Mouse (Mus musculus) hindlimb bud, embryonic 11.5 days (tissue): ENCODE measurements at regions not wholly inside any gene's neighbourhood (a gene's known extent, or its start where the extent isn't known, plus 50 kb on each side); places are given as distances from the start of the nearest gene placed in this dataset.

ENCODE experiments used
- DNase-seq: peaks from one replicate; pipeline ENCODE4 v3.0.0-alpha.2; 2012; ENCODE audit warnings: low read depth, low spot score; ENCODE audit errors: extremely low spot score

DNA sequence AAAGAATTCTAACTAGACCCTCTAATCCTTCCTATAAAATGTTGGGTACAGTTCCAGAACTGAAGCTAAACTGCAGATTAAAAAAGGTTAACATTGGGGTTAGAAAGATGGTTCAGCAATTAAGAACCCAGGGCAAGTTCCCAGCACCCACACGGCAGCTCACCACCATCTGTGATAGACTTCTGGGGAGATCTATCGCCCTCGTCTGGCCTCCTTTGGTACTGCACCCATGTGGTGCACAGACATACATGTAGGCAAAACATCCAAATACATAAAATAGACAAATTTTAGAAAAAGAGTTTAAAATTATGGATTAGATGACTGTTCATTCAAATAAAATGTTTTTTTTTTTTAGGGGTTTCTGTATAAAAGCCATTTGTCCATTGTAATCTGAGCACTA lies 91.4 kb upstream of the Kazn start:
- DNase-seq, result no peak

DNA sequence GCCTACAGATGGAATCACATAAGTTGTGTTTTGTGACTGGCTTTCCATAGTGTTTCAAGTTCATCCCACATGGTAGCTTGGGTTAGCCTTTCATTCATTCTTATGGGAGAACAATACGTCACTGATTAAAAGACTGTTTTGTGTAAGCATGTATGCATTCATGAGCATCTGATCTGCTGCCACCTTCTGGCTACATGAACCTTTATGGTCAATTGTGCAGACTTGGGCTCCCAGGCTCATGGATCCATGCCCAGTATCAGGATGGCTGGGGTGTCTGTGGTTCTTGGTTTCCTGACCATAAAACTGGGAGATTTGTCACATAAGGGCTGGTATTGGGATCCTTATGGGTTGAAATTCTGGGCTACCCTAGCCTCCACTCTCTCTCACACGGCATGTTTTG lies 90.4 kb upstream of the Kazn start:
- no peak for DNase-seq

DNA sequence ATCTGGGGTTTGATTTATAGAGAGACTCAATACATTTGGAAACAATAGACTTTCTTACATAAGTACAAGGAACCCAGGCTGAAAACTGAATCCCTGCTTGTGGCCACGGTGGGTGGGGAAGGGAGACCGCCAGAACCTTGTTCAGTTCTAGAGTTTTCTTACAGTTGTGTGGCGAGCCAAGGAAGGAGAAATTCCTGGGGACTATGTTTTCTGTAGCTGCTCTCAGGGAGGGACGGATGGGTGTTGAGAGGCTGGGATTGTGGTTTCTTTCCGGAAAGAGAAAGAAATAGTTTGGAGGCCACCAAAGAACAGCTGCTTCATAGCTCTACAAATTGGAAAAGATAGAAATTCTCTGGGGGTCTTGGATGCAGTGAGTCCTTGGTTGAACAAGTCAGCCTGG lies 87.3 kb upstream of the Kazn start:
- no peak for DNase-seq

DNA sequence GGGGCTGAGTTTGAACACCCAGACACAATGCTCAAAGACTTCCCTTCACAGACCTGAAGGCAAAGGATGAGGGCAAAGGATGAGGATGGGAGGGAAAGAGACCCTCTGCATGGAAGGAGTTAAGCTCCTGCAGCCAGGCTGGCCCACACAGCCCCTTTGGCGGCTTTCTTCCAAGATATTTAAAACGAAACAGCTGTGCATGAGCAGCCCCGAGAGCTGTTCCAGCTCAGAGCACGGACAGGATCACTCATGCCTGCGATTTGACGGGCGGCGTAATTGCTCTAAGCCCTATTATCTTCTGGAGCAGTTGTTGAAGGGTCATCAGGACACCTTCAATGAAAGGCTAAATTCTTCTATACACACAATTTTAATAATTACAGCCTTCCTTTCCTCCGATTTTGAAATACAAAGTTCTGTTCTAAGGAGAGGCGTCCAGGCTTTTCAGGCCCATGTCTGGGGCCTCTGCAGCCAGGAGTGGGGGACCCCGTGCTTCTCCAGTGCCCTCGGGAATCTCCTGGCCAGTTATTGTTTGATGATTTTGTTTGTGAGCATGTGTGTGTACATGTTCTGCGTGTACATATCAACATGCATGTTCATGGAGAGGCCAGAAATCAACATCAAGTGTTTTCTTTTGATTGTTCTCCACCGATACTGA lies 82.1 kb upstream of the Kazn start:
- no peak for DNase-seq

DNA sequence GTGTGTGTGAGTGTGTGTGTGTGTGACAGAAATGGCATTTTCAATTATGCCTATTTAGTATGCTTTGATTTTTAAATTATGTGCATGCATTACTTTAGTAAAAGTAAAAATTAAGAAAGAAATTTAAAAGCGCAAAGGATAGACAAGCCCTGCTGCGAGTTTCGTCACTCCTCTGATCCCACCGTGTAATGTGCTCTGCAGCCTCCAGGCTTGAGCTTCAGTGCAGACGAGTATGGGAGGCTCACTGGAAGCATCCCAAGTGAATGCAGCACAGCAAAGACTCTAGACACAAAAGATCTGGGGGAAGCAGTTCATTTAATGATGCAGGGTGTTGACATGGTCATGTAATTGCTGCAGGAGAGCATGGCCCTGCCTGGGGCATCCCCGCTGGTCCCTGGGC lies 71.1 kb upstream of the Kazn start:
- no peak for DNase-seq

DNA sequence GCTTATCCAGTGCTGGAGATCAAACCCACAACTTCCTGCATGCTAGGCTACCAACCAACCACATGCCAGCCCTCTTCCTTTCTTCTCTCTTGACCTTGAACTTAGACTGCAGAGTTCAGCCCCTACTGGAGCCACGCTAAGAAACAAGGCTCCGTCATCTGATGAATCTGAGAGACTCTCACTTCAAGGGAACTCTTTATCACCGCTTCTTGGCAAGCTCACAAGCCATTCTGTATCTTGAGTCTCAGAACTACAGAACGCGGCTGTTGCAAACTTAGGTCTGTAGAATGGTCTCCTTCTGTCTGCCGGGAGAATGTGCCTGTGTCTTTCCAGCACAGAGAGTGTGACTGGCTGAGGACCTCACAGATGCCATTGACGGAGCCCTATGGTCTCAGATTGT lies 69.1 kb upstream of the Kazn start:
- no peak for DNase-seq

DNA sequence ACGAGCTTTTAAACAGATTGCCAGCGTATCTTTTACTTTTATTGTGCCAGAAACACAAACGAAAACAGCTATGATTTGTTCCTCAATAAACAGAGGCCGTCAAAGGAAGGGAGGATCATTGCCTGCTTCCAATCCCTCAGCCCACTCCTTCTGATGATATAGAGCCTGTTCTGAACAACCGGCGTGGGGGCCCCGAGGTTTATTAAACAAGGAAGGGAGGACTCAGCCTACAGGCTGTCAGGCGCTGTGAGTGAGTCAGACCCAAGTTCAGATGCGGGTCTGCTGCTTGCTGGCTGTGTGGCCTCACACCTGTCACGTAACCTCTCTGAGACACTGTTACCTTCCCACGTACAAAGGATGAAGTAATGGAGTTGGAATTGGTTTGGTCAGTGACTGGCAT lies 68.1 kb upstream of the Kazn start:
- DNase-seq, result no peak

DNA sequence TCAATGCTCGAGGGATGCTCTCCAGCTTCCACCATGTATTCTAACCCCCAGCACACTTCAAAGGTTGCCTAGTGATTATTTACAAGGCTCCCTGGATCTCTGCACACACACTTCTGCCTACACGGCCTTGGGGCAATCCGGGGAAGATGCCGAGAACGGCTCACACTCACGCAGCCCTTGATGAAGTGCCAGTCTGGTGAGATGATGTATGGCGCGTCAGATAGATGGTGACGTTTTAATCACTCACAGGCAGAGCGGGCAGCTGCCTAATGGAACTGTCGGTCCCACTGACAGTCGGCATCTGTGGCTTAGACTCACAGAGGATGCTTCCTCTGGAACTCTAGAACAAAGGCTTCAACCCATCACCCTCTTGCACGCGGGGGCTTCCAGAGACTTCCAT lies 66.9 kb upstream of the Kazn start:
- DNase-seq, result no peak

DNA sequence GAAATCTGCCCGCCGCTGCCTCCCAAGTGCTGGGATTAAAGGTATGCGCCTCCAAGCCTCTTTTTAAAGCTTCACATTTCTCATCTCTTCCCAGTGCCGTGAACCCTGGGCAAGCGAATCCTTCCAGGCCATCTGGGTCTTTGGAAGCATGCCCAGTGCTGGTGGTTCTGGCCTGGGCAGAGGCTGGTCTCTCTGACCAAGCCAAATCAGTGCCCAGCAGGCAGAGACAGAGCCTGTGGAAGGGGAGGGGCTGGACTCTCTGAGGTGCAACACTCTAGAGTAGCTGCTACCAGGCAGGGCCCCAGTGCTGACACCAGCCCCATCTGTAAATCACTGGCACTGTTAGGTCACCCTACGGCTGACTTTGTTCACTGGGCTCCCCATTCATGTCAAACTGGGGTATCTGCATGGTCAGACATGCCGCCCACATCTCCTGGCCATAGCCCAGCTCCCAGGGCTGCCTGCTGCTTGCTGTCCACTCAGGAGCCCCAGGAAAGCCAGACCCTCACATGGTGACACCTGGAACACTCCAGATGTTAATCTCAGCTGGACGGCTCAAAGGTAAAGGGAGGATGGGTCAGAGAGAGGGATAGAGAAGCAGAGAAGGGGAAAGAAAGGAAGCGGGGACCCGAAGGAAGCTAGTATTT lies 64.3 kb upstream of the Kazn start:
- no peak for DNase-seq

DNA sequence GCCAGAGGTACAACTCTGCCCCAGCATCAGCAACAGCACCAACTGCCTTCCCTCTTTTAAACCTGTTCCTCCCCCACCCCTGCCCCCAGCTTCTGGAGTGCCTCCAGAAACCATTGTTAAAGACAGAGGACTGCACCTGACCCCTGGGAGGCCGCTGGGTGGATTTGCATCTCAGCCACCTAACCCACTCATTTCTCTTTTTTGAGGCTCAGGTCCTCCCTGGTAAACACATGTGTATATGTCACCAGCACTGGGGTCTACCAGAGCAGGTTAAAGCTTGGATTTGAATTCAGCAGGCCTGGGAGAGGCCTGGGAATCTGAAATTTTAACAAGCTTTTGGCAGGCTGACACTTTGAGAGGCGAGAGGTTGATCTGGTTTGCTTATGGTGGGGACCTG lies 63.5 kb upstream of the Kazn start:
- DNase-seq, result no peak

DNA sequence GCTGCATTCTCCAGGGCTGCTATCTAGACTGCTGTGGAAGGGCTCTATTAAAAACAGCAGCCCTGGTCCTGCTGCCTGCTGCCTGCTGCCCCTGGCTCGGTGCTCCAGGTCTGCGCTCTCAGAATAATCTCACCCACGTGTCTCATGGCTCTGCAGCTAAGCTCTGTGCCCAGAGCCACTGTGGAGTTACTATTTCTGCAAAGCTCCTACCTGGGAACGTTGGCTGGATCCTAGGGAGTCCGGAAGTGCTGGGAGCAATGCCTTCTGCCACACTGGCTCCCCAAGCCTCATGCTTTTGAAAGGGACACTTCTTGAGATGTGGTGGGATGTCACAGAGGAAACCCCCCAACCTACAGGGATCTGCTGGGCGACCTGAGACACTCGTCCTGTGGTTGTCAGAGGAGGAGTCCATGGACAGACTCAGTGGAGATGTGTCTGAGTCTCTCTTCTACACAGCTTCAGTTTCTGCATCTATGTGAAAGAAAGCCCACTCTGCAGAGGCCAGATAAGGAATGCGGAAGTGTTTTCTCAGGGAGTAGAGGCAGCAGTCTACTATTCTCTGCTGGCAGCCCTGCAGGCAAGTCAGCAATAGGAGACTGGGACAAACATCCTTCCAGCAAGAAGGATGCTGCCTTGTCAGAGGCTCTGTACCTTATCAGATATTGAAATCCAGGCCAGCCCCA lies 63.0 kb upstream of the Kazn start:
- DNase-seq, result no peak

DNA sequence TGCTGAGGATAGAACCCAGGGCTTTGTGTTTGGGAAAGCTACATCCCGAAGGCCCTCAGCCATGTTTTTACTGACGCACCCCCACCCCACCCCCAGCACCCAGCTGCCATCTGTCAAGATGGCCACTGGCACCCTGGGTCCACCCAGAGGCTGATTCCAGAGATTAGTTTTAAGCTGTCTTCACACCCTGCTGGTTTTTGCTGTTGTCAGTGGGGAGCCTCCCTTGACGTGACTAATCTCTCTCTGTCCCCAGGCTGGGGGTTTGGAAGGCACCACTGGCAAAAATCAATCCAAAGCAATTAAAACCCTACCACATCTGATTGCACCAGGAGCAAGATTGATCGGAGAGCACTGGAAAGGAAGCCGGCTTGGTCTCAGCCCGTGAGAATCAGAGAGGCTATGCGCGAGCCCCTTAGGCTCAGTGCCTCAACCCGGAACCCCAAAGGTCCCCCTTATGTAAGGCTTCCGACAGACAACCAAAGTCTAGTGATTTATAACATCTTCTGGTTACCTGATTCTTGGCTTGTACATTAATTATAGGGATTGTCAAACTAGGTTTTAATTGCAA lies 59.7 kb upstream of the Kazn start:
- no peak for DNase-seq

DNA sequence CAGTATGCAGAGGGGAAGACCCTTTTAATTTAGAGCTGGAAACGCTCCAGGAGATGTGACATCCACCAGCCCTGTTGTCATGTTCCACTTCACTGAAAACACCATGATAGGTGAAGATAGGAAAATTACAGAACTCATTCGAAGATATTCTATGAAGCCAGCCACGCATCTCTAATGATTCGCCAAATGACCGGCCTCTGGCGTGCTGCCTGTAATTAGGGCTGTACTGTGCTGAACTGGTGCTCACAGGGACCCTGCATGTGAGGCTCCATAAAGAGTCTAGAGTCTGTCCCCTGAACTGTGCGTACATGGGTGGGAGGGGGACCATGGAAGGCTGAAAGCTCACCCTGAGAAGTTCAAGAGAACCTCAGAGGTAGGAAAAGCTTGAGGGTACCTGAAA lies 53.6 kb upstream of the Kazn start:
- no peak for DNase-seq

DNA sequence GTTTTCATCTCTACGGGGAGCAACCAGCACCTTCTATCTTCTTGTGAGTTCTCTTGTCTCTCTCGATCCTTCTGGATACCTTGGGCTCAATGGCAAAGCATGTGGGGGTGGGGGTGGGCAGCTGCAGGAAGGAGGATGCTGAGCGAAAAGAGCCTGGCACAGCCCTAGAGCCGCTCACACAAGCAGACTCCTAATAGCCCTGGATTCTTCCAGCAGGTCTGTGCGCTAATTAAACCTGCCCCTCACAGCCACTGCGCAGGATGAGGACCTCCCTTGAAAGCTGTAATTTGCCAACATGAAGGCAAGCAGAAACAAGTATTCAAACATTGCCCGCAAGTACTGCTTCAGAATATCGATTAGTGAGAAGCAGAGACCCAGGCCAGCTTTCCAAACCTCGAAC lies 53.1 kb upstream of the Kazn start:
- DNase-seq, result no peak

DNA sequence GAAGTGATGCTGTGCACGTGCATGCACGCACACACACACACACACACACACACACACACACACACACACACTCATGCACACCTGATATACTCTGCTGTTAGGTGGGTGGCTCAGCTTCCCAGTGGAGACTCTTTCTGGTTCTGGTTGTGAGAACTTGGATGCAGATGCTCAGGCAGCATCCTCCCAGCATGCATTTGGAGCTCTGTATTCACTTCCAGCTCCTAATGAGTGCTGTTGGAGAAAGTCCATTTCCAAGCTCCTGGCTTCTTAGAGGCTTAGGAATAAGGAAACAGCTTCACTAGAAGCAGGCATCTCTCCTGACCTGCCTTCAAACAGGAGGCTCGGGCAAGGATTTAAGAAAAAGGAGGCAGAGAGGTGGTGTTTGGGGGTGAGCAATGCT lies 52.2 kb upstream of the Kazn start:
- DNase-seq, result no peak
